Mouse (Mus musculus) layer of hippocampus, adult 11-12 months (tissue): ENCODE results near the gene Banf2.

Experiments used
- DNase-seq: peaks from one replicate; pipeline ENCODE4 v3.0.0; 2022; ENCODE audit warnings: low spot score

Gene Banf2

DNA sequence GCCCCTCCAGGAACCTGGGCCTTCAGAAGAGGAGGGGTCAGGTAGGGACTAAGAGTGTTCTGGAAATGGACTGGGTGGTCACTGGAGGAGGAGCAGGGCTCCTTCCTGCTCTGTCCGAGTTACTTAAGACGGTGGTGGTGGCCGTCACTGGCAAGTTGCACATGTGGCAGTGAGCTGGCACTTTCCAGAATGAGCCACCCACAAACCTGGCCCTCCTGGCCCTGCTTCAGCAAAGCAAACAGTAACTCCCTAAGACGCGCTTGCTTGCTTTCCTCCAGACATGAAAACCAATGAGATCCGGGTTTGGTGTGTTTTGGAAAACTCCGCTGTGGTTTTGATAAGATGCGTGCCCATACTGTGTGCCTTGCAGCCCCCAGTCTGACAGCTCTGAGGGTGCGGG lies 7.5 kb upstream of the Banf2 start:
- no peak for DNase-seq

- DNase-seq: no peak
Observed at GRCm38 (mm10) chr2:144026456-144026855, 6.4 kb upstream of the Banf2 start.

- DNase-seq: no peak
Observed at GRCm38 (mm10) chr2:144030791-144031190, 2.1 kb upstream of the Banf2 start.

DNA sequence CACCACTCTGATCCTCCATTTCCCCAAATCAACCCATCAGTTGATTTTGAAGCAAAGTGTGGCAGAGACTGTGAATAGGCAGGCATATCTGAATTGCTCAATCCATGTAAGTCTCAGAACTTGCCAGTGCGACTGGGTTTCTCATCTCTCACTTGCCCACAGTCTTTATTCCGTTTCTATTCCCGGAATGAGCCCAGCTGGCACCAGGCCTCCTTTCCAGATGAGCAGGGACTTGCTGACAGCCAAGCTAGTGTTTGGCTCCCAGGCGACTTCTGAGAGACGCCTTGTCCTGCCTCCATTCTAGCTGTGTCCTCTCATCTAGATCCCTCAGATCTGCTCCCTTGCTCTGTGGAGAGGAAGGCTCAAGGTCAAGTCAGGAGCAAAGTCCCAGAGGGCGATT lies 11.9 kb downstream of the Banf2 start:
- DNase-seq: peak; percentile 67

DNA sequence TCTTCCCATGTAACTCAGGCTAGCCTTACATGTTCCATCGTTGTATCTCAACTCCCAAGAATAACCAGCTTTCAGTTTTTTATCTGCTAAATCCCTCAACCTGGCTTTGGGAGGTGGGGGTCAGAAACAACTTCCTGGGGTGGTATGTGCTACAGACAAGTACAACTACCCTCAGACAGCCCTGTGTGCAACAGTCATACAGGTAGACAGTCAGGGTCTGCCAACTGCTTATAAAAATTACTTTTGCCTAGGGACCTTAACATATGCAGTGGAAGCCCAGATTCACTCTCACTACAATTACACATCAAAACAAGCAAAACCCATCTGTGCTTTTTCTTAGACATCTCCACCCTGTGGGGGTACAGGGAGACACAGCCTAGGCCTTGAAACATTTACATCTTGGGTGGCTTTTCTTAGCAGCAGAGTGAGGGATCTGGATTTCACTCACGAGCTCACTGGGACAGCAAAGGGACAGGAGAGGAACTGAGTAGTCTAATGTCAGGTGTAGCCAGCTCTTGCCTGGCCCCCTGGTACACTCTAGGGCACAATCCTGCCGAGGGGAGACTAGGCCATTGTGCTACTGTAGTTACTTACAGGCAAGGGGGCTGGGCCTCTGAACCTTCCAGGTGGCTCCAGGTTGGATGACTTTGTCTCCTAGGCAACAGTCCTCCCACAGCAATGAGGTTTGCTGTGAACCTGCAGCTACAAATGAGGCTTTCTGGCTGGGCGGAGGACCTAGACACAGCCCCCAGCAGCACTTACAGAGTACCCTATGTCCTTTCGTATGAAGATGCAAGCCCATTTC lies 13.1 kb downstream of the Banf2 start:
- peak; percentile 13 for DNase-seq

DNA sequence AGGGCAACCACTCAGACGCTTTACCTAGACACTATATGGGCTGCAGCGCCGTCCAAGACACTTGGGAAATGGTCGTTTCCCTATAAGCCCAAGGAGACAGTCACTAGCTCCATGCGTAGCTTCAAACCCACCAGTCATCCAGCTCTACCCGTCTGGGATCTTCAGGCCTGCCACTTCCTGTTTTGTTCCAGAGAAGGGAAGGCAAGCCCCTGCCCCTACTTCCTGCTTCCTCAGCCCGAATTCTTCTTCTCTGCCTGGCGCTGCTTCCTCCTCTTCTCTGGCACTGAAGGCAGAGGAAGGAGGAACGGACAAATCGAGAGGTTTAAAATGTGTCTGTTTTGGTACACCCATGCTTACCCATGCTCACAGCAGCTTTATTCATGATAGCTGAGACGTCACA lies 14.1 kb downstream of the Banf2 start:
- no peak for DNase-seq

- DNase-seq: no peak
Observed at GRCm38 (mm10) chr2:144050146-144050680, 17.4 kb downstream of the Banf2 start.

- DNase-seq: no peak
Observed at GRCm38 (mm10) chr2:144050861-144051260, 18.0 kb downstream of the Banf2 start.

DNA sequence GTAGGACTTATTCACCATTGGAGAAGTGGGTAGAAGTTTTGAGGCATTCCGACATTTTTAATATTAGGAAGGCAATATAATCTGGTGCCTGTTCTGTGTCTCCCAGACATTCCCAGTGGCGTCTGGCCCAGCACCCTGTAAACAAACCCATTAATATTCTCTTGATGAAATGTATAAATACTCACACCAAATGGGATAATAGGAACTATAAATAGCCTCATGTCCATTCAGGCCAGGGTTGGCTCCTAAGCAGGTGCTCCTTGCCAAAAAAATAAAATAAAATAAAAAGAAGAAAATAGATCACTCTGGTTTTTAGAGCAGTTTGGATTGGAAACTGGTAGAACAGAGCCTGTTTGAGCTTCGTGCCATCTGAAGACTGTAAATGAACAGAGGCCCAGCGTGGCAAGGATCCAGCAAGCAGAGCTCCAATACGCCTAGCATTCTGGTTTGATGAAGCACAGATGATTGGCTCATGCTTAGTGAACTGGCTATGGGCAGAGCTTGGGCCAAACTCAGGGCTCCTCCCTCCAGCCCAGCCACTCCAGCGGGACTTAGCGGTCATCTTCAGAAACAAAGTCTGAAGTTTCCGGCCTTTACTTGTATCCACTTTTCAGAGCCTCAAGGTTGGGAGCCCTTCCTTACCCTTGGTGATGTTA lies 19.7 kb downstream of the Banf2 start:
- peak; percentile 78 for DNase-seq

DNA sequence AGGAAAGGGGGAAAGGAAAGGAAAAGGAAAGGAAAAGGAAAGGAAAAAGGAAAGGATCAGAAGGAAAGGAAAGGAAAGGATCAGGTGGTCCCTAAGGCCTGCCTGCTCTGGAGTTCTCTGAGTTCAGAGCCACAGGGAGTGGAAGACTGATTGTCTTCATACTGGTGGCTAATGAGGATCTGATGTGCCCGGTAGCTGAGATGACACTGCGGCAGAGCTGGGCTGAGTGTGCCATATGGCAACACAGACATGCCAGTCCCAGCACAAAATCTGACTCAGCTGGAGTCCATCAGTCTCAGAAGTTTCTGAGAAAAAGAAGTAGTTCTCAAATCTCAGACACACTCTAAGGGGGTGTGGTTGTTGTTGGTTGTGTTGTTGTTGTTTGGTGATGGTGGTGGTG lies 24.9 kb downstream of the Banf2 start:
- no peak for DNase-seq

DNA sequence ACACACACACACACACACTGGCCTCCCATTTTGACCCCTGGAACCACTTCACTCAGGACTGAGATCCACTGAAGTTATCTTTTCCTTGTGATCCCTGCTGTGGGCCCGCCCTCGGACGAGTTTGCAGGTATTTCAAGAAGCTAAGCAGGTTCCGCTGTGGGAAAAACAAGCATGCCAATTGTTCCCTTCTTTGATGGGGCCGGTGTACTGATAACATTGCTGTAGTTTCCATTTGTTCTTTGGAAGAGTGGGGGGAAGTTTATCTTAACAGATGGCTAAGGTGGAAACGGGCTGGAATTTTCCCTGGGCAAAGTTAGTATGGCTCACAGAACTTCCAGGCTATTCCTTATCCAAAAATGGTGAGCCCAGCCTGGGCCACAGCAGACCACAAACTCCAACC lies 28.8 kb downstream of the Banf2 start:
- no peak for DNase-seq

DNA sequence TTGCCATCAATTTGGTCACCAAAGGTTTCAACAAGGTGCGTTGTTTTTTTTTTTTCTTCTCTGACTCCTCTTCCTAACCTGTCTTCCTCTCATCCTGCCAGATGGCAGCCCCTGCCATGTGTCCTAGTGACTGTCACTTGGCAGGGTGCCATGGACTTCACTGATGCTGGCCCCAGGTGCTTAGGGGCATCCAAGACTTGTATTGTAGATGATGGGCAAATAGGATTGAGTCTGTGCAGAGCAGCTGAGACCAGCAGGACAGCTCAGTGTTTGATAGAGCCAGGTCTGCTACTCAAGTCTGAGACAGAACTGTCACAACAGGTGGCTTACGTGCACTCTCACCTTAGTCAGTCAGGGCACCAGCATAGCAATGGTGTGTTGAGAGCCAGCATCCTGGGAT lies 32.6 kb downstream of the Banf2 start:
- no peak for DNase-seq

DNA sequence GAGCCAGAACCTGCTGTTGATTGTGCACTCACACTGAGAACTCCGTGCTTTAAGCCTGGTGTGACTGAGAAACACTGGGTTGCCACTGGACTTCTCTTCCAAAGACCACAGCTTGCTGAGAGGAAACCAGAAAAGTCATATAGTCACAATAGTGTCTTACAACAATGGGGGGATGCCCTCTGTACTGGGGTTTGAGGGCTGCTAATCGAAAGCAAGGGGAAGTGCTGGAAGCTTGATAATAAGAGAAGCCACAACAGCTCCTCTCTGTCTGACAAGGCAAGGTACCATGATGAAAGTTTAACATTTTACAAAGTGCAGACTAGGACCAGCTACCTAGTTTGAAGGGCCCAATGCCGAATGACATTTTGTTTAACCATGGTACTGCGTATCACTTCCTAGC lies 36.8 kb downstream of the Banf2 start:
- DNase-seq: no peak

- DNase-seq: no peak
Observed at GRCm38 (mm10) chr2:144070479-144070878, 37.6 kb downstream of the Banf2 start.

- no peak for DNase-seq
Observed at GRCm38 (mm10) chr2:144072642-144073041, 39.8 kb downstream of the Banf2 start.

DNA sequence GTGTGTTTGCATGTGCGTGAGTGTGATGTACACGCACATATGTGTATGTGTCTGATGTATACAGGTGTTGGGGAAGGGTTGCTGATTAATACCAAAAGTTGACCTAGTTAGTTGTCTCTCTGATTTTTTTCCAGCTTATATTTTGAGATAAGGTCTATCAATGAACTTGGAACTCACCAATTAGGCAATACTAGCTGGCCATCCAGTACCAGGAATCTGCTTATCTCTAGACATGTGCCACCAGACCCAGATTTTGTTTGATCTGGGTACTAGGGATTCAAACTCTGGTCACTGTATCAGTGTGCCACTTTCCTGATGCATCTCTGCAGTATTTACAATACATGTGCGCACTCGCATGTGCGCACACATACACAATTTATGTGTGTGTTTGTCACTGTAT lies 41.2 kb downstream of the Banf2 start:
- DNase-seq: no peak

DNA sequence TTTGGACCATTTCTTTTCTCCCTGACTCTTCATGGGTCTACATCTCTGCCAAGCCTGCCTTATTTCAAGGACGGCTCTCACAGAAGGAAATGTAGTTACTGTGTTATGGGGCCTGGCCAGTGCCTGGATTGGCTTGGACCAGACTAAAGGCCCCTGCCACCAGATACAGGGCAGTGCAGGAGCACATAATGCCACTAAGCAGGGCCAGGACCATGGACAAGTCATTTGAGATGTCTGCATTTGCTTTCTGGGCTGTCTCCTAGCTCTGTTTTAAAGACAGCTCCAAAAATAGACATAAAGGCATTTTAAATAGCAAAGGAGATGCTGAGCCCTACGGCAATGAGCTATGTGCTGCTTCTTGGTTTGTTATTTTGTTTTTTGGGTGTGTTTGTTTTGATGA lies 43.8 kb downstream of the Banf2 start:
- DNase-seq: no peak

DNA sequence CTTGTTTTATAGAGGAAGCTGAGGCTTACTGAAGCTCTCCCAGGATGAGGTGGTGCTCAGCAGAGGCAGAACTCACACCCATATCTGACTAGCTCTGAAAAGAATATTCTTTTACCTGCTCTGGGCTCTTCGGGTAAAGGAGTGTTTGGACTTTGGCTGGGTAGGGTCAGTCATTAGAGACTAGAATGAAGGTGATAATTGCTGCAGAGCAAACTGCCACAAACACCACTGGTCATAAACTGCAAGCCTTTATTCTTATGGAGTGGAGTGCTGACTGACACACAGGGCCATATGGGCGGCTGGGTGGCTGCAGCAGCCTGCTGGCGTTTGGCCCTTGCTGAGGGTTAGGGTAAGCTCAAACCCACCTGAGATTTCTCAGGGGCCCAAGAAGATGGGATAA lies 46.0 kb downstream of the Banf2 start:
- DNase-seq: no peak

GRCm38 (mm10) chr2:144086183-144086847 lies 53.5 kb downstream of the Banf2 start:
- DNase-seq: no peak

GRCm38 (mm10) chr2:144087899-144088584 lies 55.2 kb downstream of the Banf2 start:
- DNase-seq: no peak

DNA sequence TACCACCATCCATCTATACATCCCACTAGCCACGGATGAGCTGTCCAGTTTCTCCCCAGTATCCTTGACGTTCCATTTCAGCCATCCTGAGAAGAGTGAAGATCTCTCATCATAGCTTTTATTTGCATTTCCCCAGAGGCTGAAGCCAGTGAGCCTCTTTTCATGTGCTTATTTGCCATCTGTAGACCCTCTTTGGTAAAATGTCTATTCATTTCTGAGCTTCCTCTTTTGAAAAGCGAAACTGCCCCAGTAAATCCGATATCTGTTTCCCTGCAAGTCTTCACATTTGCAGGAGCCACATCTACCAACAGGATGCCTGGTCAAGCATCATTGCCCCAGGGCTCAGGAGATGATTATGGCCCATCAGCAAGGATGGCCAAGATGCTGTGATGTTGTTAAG lies 59.9 kb downstream of the Banf2 start:
- DNase-seq: no peak

DNA sequence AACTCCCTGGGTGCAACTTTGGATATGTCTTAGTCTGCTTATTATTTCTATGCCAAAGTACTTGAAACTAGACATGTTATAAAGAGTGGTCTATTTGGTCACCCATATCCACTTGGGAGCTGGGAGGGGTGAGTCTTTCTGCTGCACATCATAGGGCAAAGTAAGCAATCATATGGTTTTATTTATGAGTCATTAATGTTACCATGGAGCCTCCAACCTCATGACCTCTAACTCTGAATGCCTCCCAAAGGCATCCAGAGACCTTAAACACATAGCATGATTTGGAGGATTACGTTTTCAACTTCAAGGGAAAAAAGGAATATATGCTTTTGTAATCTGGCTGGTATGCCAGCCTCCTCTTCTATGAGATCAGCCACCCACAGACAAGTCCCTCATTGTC lies 61.9 kb downstream of the Banf2 start:
- no peak for DNase-seq
